Mouse (Mus musculus): ENCODE data around the gene Fuz. TPM values are rescaled to one million over a fixed set of nuclear protein-coding genes. Genes with fewer than 3 reads are reported as not detected.
A peak's percentile ranks its signal among the peaks of the same experiment; 100 is the strongest.

The Fuz gene
- polyA plus RNA-seq, 1 experiment: 52.8 TPM

- H3K4me3 ChIP-seq (ENCODE audit: extremely low read depth, insufficient read depth, insufficient read length): no peak overlapping the region
- peaks cover 13% of the 10 kb centered on the region; the same call in 1 of the 2 replicates for H3K4me1 ChIP-seq (ENCODE audit: control insufficient read depth, insufficient read depth, insufficient read length)
- no peaks in the 10 kb centered on the region; the same call in 1 of the 2 replicates for H3K27me3 ChIP-seq (ENCODE audit: control insufficient read depth, insufficient read depth, low read length)
- no peak overlapping the region for H3K27ac ChIP-seq (ENCODE audit: insufficient read depth, low read length)
- no peak for TF ChIP-seq POLR2A (IDR thresholded peaks at IDR 0.05; ENCODE audit: low read depth, low read length)
- TF ChIP-seq CTCF (IDR thresholded peaks at IDR 0.05; ENCODE audit: extremely low read depth, insufficient read depth, insufficient read length, insufficient replicate concordance): no peak
- H3K36me3 ChIP-seq (ENCODE audit: control insufficient read depth, insufficient read depth, low read length): peaks cover 21% of the 10 kb centered on the region
- WGBS: 54% methylated on average over 15 of the region's 15 CpGs
- no peak for DNase-seq (ENCODE audit: low read depth in 1 of 2, low spot score in 2 of 2)
Measured at GRCm38 (mm10) chr7:44866276-44867009, 29.4 kb upstream of the Fuz start.

- Histone ChIP-seq H3K27me3 (ENCODE audit: control insufficient read depth, insufficient read depth, low read length) (no peaks in the 10 kb centered on the region; the same call in 1 of the 2 replicates), H3K36me3 (ENCODE audit: control insufficient read depth, insufficient read depth, low read length) (peaks cover 17% of the 10 kb centered on the region), H3K4me1 (ENCODE audit: control insufficient read depth, insufficient read depth, insufficient read length) (peaks cover 13% of the 10 kb centered on the region; the same call in 1 of the 2 replicates), H3K4me3 (ENCODE audit: extremely low read depth, insufficient read depth, insufficient read length) (no peak overlapping the region), H3K27ac (ENCODE audit: insufficient read depth, low read length) (no peak overlapping the region)
- 85% methylated on average over 18 of the region's 19 CpGs for WGBS
- TF ChIP-seq CTCF (IDR thresholded peaks at IDR 0.05; ENCODE audit: extremely low read depth, insufficient read depth, insufficient read length, insufficient replicate concordance): no peak
- DNase-seq (ENCODE audit: low read depth in 1 of 2, low spot score in 2 of 2): no peak
Measured at GRCm38 (mm10) chr7:44867010-44867702, 28.7 kb upstream of the Fuz start.

GRCm38 (mm10) chr7:44867802-44868201 lies 28.1 kb upstream of the Fuz start:
- DNase-seq (ENCODE audit: low read depth in 1 of 2, low spot score in 2 of 2): no peak
- Histone ChIP-seq H3K27me3 (ENCODE audit: control insufficient read depth, insufficient read depth, low read length) (no peaks in the 10 kb centered on the region; the same call in 1 of the 2 replicates), H3K4me1 (ENCODE audit: control insufficient read depth, insufficient read depth, insufficient read length) (peaks cover 13% of the 10 kb centered on the region; the same call in 1 of the 2 replicates), H3K4me3 (ENCODE audit: extremely low read depth, insufficient read depth, insufficient read length) (no peak overlapping the region), H3K27ac (ENCODE audit: insufficient read depth, low read length) (no peak overlapping the region), H3K36me3 (ENCODE audit: control insufficient read depth, insufficient read depth, low read length) (peaks cover 14% of the 10 kb centered on the region)
- TF ChIP-seq POLR2A (IDR thresholded peaks at IDR 0.05; ENCODE audit: low read depth, low read length): no peak
- no peak for TF ChIP-seq CTCF (IDR thresholded peaks at IDR 0.05; ENCODE audit: extremely low read depth, insufficient read depth, insufficient read length, insufficient replicate concordance)
- WGBS: 77% methylated on average over 9 of the region's 9 CpGs

GRCm38 (mm10) chr7:44868465-44868864 lies 27.4 kb upstream of the Fuz start:
- peaks cover 13% of the 10 kb centered on the region; the same call in 1 of the 2 replicates for H3K4me1 ChIP-seq (ENCODE audit: control insufficient read depth, insufficient read depth, insufficient read length)
- DNase-seq (ENCODE audit: low read depth in 1 of 2, low spot score in 2 of 2): no peak
- TF ChIP-seq POLR2A (IDR thresholded peaks at IDR 0.05; ENCODE audit: low read depth, low read length): no peak
- no peak for TF ChIP-seq CTCF (IDR thresholded peaks at IDR 0.05; ENCODE audit: extremely low read depth, insufficient read depth, insufficient read length, insufficient replicate concordance)
- H3K27me3 ChIP-seq (ENCODE audit: control insufficient read depth, insufficient read depth, low read length): no peaks in the 10 kb centered on the region; the same call in 1 of the 2 replicates
- WGBS: 19% methylated on average over 16 of the region's 16 CpGs
- H3K4me3 ChIP-seq (ENCODE audit: extremely low read depth, insufficient read depth, insufficient read length): peak overlapping the region; percentile 60; the same call in 1 of the 2 replicates
- no peak overlapping the region for H3K27ac ChIP-seq (ENCODE audit: insufficient read depth, low read length)
- peaks cover 10% of the 10 kb centered on the region for H3K36me3 ChIP-seq (ENCODE audit: control insufficient read depth, insufficient read depth, low read length)

- Histone ChIP-seq H3K36me3 (ENCODE audit: control insufficient read depth, insufficient read depth, low read length) (0 out of 2 replicates have a peak, but pooled peaks cover 5% of the 10 kb centered on the region), H3K4me1 (ENCODE audit: control insufficient read depth, insufficient read depth, insufficient read length) (peaks cover 13% of the 10 kb centered on the region; the same call in 1 of the 2 replicates), H3K27me3 (ENCODE audit: control insufficient read depth, insufficient read depth, low read length) (no peaks in the 10 kb centered on the region; the same call in 1 of the 2 replicates), H3K4me3 (ENCODE audit: extremely low read depth, insufficient read depth, insufficient read length) (peak overlapping the region; percentile 60), H3K27ac (ENCODE audit: insufficient read depth, low read length) (peak overlapping the region; percentile 79)
- TF ChIP-seq CTCF (IDR thresholded peaks at IDR 0.05; ENCODE audit: extremely low read depth, insufficient read depth, insufficient read length, insufficient replicate concordance): no peak
- TF ChIP-seq POLR2A (IDR thresholded peaks at IDR 0.05; ENCODE audit: low read depth, low read length): no peak
- no peak for DNase-seq (ENCODE audit: low read depth in 1 of 2, low spot score in 2 of 2)
- WGBS: under 1% methylated on average over 103 of the region's 108 CpGs
Measured at GRCm38 (mm10) chr7:44868919-44869696, 26.8 kb upstream of the Fuz start.

GRCm38 (mm10) chr7:44869697-44870528 lies 26.0 kb upstream of the Fuz start, which contains the start of gene Ptov1:
Gene Ptov1, minus strand, starts transcription at chr7:44869788.
- Histone ChIP-seq H3K27ac (ENCODE audit: insufficient read depth, low read length) (peak within 1 kb of the TSS; percentile 79), H3K27me3 (ENCODE audit: control insufficient read depth, insufficient read depth, low read length) (no peaks in the 10 kb centered on the region; the same call in 1 of the 2 replicates), H3K4me1 (ENCODE audit: control insufficient read depth, insufficient read depth, insufficient read length) (peaks cover 13% of the 10 kb centered on the region; the same call in 1 of the 2 replicates), H3K36me3 (ENCODE audit: control insufficient read depth, insufficient read depth, low read length) (no peaks in the 10 kb centered on the region), H3K4me3 (ENCODE audit: extremely low read depth, insufficient read depth, insufficient read length) (peak within 1 kb of the TSS; percentile 60)
- no peak for TF ChIP-seq POLR2A (IDR thresholded peaks at IDR 0.05; ENCODE audit: low read depth, low read length)
- TF ChIP-seq CTCF (IDR thresholded peaks at IDR 0.05; ENCODE audit: extremely low read depth, insufficient read depth, insufficient read length, insufficient replicate concordance): no peak
- DNase-seq (ENCODE audit: low read depth in 1 of 2, low spot score in 2 of 2): peak; percentile 59 to 62
- WGBS: 8% methylated on average over 29 of the region's 29 CpGs
